Mouse (Mus musculus): ENCODE data around the gene Sh2d5. TPM values are rescaled to one million over a fixed set of nuclear protein-coding genes. Genes with fewer than 3 reads are reported as not detected.

Gene Sh2d5
- total RNA-seq, 4 experiments from 2014 or later = 0.41 TPM; not detected in 3

Other genes with a start within 250 kb of the Sh2d5 start
- gene Hp1bp3, start 34.1 kb upstream of the Sh2d5 start, total RNA-seq (2022) = 10 to 100 TPM; 53.9 to 62.9 (median 58.3) TPM
- gene Kif17, start within 50 bp of the Sh2d5 start, total RNA-seq (2022) = under 1 TPM in 1 of 4 experiments, not detected in 3; 0.17 TPM
- 10 to 100 TPM; 29.7 to 35.8 (median 32.2) TPM for gene Ddost, start 54.3 kb downstream of the Sh2d5 start, total RNA-seq (2022)
- gene Pink1, start 75.9 kb downstream of the Sh2d5 start, total RNA-seq (2022) = 100 to 1,000 TPM; 762 to 861 (median 819) TPM
- under 1 TPM in 2 of 4 experiments, not detected in 2; 0.59 to 0.63 TPM for gene Cda, start 117.6 kb downstream of the Sh2d5 start, total RNA-seq (2022)
- not detected for gene Fam43b, start 146.1 kb downstream of the Sh2d5 start, total RNA-seq (2022)
- gene Mul1, start 184.3 kb downstream of the Sh2d5 start, total RNA-seq (2022) = 10 to 100 TPM; 39.7 to 47.7 (median 43.2) TPM
- gene Camk2n1, start 203.9 kb downstream of the Sh2d5 start, total RNA-seq (2022) = 1 to 10 TPM; 3.8 to 6.1 (median 5.3) TPM